Mouse (Mus musculus): Measurements from ENCODE around the gene Ercc6l2. TPM values are rescaled to one million over a fixed set of nuclear protein-coding genes. Genes with fewer than 3 reads are reported as not detected.
"Not testable (repeated sequence)": the region's sequence is repeated elsewhere in the genome, so short reads cannot be mapped to it uniquely, and the experiment has no call there.

Gene Ercc6l2
- total RNA-seq, 2 experiments from 2014 or later: 13.0 to 15.0 TPM

GRCm38 (mm10) chr13:63885532-63885949, 70.5 kb downstream of the Ercc6l2 start:
- DNase-seq: no peak

- no peak for DNase-seq
These were observed 71.5 kb downstream of the Ercc6l2 start for GRCm38 (mm10) chr13:63886429-63887052.

GRCm38 (mm10) chr13:63900679-63901302, 85.8 kb downstream of the Ercc6l2 start:
- peak; percentile 46 for DNase-seq

GRCm38 (mm10) chr13:63901303-63901713, 86.3 kb downstream of the Ercc6l2 start:
- peak; percentile 86 for DNase-seq

- peak; percentile 68 for DNase-seq
These were observed 86.9 kb downstream of the Ercc6l2 start for GRCm38 (mm10) chr13:63901714-63902597.

GRCm38 (mm10) chr13:63906516-63906915, 91.5 kb downstream of the Ercc6l2 start:
- peak; percentile 52 for DNase-seq

- DNase-seq: peak; percentile 2
These were observed 92.4 kb downstream of the Ercc6l2 start for GRCm38 (mm10) chr13:63907437-63907836.

- no peak for DNase-seq
These were observed 95.2 kb downstream of the Ercc6l2 start for GRCm38 (mm10) chr13:63910141-63910804.

- peak; percentile 4 for DNase-seq
These were observed 96.6 kb downstream of the Ercc6l2 start for GRCm38 (mm10) chr13:63911617-63912016.

GRCm38 (mm10) chr13:63913136-63913535, 98.1 kb downstream of the Ercc6l2 start:
- DNase-seq: no peak

- no peak for DNase-seq
These were observed 100.1 kb downstream of the Ercc6l2 start for GRCm38 (mm10) chr13:63915176-63915575.

- no peak for DNase-seq
These were observed 100.6 kb downstream of the Ercc6l2 start for GRCm38 (mm10) chr13:63915684-63916083.

- no peak for DNase-seq
These were observed 101.5 kb downstream of the Ercc6l2 start for GRCm38 (mm10) chr13:63916568-63916967.

- DNase-seq: peak; percentile 77
These were observed 102.2 kb downstream of the Ercc6l2 start for GRCm38 (mm10) chr13:63917198-63917767.

GRCm38 (mm10) chr13:63917776-63918621, 103.0 kb downstream of the Ercc6l2 start:
- peak; percentile 33 for DNase-seq

- peak; percentile 19 for DNase-seq
These were observed 103.8 kb downstream of the Ercc6l2 start for GRCm38 (mm10) chr13:63918733-63919422.

GRCm38 (mm10) chr13:63924036-63924435, 109.0 kb downstream of the Ercc6l2 start:
- DNase-seq: not testable (repeated sequence)

- DNase-seq: no peak
These were observed 112.3 kb downstream of the Ercc6l2 start for GRCm38 (mm10) chr13:63927326-63927725.

- DNase-seq: peak; percentile 37
These were observed 114.3 kb downstream of the Ercc6l2 start for GRCm38 (mm10) chr13:63929351-63929750.

GRCm38 (mm10) chr13:63929917-63930515, 115.0 kb downstream of the Ercc6l2 start:
- DNase-seq: no peak
